1 mouse cellular context compared by ENCODE assay signal in the genomic region with DNA sequence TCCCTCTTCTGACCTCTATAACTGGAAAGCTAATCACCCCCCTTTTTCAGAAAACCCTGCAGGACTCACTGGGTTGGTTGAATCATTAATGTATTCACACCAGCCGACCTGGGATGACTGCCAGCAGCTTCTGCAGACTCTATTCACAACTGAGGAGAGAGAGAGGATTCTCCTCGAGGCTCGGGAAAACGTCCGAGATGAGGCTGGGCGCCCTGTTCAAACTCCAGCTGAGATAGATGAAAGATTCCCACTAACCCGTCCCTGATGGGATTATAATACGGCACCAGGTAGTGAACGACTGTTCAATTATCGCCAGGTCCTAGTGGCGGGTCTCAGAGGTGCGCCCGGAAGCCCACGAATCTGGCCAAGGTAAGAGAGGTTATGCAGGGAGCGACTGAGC. TPM values are rescaled to one million over a fixed set of nuclear protein-coding genes. Genes with fewer than 3 reads are reported as not detected.
"Had no signal": no experiment of that assay in that cellular context is flagged by ENCODE, and none has a peak within 500 bp of the region (broad histone marks: within the 10 kb centered on the region; RNA-seq: fewer than 3 reads in every experiment).

No protein-coding gene starts in this region.

RNA-seq across cellular contexts. Expression of gene Syngap1, which starts 33.5 kb away (rescaled TPM):
- polyA plus RNA-seq: inflammation-experienced regulatory T-cells, adult 6 months had no signal
